Mouse (Mus musculus): ENCODE measurements around the gene Ccdc73. TPM values are rescaled to one million over a fixed set of nuclear protein-coding genes. Genes with fewer than 3 reads are reported as not detected.
"Not testable (repeated sequence)": the region's sequence is repeated elsewhere in the genome, so short reads cannot be mapped to it uniquely, and the experiment has no call there.

The Ccdc73 gene
- polyA plus RNA-seq (2015; fragmentation: Nextera tagmentation; extraction: Ambion mirVana), result 9.3 and 10.0 TPM in 2 replicates

DNA sequence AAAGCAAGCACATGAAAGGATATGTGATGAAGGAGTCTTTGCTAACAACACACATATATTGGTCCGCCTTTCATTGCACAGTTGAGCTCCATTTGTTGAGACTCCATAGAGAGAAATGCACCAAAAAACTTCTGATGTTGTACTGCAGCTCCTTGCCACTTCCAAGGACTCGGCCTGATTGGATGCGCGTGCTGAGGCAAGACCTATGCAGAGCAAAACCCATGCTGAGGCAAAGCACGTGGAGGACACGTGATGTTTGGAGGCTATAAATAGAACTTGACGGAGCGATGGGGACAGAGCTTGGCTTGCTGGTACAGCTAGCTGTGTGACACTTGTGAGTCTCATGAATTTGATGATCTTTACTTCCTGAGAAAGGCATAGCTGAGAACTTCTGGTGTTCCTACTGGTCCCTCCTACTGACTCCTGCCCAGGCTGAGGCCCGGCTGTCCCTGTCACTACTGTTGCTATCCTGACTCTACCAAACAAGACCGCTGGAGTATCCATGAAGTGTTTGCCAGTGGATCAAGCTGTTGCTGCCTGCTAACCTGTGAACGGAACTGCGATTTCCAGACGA lies at the start of gene Ccdc73:
Gene Ccdc73 (plus strand): TSS at position 524 of the 574 bp plus-strand sequence.
- Histone ChIP-seq H3K36me3 (ENCODE audit: poor library complexity, severe bottlenecking) (no peaks in the 10 kb centered on the region), H3K9me3 (replicated peaks) (no peaks in the 10 kb centered on the region), H3K4me2 (no peak within 1 kb of the TSS), H3K27ac (no peak within 1 kb of the TSS), H3K9ac (no peak within 1 kb of the TSS), H3K4me3 (no peak within 1 kb of the TSS), H3K4me1 (no peaks in the 10 kb centered on the region), H3K27me3 (no peaks in the 10 kb centered on the region)
- WGBS, result 96% methylated on average over 13 of the region's 13 CpGs
- no peak for ATAC-seq

DNA sequence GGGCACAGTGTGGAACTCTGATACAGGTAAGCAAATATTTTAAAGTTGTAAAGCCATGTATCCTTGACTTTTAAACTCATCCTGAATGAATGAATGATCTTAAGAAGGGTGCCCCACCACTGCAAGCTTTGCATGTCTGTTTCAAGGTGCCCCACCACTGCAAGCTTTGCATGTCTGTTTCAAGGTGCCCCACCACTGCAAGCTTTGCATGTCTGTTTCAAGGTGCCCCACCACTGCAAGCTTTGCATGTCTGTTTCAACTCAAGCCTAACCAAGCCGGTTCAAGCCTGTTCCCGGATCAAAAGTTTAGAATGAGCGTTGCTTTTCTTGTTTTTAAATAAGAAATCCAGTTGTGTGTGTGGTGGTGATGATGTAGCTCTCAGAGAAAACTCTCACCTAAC lies 48.8 kb upstream of the Ccdc73 start:
- not testable (repeated sequence) for H3K9me3 ChIP-seq (replicated peaks); H3K4me2 ChIP-seq; H3K9ac ChIP-seq; ATAC-seq; H3K27me3 ChIP-seq; H3K4me3 ChIP-seq; H3K36me3 ChIP-seq (ENCODE audit: poor library complexity, severe bottlenecking); H3K27ac ChIP-seq
- WGBS, result 87% methylated on average over 3 of the region's 3 CpGs
- peaks cover 20% of the 10 kb centered on the region for H3K4me1 ChIP-seq

DNA sequence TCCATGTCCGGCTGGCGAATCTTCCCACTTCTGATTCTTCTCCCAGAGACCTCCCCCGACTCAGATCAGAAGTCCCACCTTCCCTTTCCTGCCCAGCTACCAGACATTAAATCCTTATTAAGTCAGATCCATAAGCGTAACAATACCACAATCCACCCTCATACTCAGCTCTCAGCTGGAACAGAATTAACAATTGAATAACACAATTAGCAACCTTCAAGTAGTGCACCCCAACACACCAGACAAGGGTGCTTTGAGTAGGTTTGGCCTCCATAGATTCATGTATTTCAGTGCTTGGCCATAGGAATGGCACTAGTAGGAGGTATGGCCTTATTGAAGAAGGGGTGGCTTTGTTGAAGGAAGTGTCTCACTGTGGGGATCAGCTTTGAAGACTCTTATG lies 41.4 kb upstream of the Ccdc73 start:
- ATAC-seq, result no peak
- Histone ChIP-seq H3K4me1 (no peaks in the 10 kb centered on the region), H3K9ac (no peak overlapping the region), H3K27me3 (no peaks in the 10 kb centered on the region), H3K36me3 (ENCODE audit: poor library complexity, severe bottlenecking) (no peaks in the 10 kb centered on the region), H3K4me2 (no peak overlapping the region), H3K27ac (no peak overlapping the region), H3K9me3 (replicated peaks) (no peaks in the 10 kb centered on the region), H3K4me3 (no peak overlapping the region)
- WGBS, result 80% methylated on average over 4 of the region's 4 CpGs

DNA sequence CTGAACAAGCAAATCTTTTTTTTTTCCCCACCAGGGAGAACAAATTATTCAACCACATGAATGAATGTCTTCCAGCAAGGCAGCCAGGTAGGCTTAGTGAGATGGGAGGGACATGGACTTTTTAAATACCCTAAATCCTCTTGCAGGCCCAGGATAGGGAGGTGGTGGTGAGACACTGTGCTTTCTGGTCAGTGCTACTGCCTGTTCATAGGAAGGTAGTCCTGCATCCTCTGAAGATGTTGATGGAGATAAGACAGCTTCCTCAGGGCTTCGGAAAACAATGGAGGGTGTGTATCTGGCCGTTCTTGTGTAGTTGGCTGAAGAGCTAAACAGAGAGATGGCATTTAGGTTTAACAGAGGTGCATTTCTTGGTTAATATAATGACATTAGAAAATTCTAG lies 35.1 kb upstream of the Ccdc73 start:
- H3K4me2 ChIP-seq, result no peak overlapping the region
- H3K27ac ChIP-seq, result no peak overlapping the region
- no peak overlapping the region for H3K9ac ChIP-seq
- ATAC-seq, result no peak
- H3K9me3 ChIP-seq (replicated peaks), result no peaks in the 10 kb centered on the region
- H3K36me3 ChIP-seq (ENCODE audit: poor library complexity, severe bottlenecking), result no peaks in the 10 kb centered on the region
- no peaks in the 10 kb centered on the region for H3K27me3 ChIP-seq
- WGBS, result 85% methylated on average over 2 of the region's 2 CpGs
- no peak overlapping the region for H3K4me3 ChIP-seq
- H3K4me1 ChIP-seq, result no peaks in the 10 kb centered on the region

DNA sequence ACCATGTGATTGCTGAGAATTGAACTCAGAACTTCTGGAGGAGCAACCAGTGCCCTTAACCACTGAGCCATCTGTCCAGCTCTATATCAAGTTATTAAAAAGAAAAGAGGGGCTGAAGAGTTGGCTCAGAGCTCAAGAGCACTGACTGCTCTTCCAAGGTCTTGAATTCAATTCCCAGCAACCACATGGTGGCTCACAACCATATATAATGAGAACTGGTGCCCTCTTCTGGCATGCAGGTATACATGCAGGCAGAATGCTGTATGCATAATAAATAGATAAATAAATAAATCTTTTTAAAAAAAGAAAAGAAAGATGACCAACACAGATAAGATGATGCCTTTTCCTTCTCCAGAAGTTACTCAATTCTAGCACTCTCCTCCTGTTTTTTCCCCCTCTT lies 26.6 kb upstream of the Ccdc73 start:
- ATAC-seq, result no peak
- no peak overlapping the region for H3K27ac ChIP-seq

DNA sequence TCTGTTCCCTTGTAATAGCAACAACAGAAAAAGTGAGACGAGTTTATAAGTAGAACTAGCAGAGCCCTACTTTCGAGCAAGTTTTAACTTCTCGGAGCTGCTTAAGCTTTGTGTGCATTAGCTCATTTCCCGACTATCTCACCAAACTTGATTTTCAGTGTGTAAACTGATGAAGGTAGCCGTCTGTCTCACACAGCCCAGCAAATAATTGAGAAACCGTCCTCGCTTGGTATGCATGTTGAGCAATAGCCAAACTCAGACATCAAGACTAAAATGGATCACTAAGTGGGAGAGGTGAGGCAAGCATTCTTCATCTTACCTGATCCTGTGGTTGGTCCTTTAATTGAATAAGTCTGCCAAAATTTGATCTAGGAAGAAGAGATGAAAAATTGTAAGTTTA lies 25.9 kb upstream of the Ccdc73 start:
- 87% methylated on average over 7 of the region's 7 CpGs for WGBS

More for the DNA sequence above, 26.6 kb upstream of the Ccdc73 start:
- Histone ChIP-seq H3K36me3 (ENCODE audit: poor library complexity, severe bottlenecking) (no peaks in the 10 kb centered on the region), H3K9ac (no peak overlapping the region), H3K4me1 (no peaks in the 10 kb centered on the region), H3K4me2 (no peak overlapping the region), H3K4me3 (no peak overlapping the region), H3K27me3 (no peaks in the 10 kb centered on the region), H3K9me3 (replicated peaks) (no peaks in the 10 kb centered on the region)

DNA sequence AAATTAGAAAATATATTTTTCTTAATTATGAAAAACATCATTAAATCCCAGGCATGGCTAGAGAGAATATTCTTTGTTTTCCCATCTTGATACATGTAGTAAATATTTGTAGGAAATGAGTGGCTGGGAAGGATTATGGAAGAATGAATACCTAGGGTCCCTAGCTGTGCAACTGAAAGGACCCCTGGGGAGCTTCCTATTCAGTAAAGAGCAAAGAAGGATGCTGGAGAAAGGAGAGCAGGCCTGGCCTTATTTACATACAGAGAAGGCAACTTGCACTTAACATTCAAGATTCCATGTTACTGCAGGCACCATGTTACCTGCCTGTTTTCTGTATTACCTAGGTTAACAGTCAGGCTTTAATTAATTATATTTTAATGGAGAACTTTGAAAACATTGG lies 25.0 kb upstream of the Ccdc73 start:
- H3K36me3 ChIP-seq (ENCODE audit: poor library complexity, severe bottlenecking), result no peaks in the 10 kb centered on the region
- H3K4me3 ChIP-seq, result no peak overlapping the region
- H3K27ac ChIP-seq, result no peak overlapping the region
- no peaks in the 10 kb centered on the region for H3K4me1 ChIP-seq
- H3K9ac ChIP-seq, result no peak overlapping the region
- ATAC-seq, result no peak
- no peaks in the 10 kb centered on the region for H3K27me3 ChIP-seq
- no peaks in the 10 kb centered on the region for H3K9me3 ChIP-seq (replicated peaks)
- no peak overlapping the region for H3K4me2 ChIP-seq

More for the DNA sequence above, 25.9 kb upstream of the Ccdc73 start:
- Histone ChIP-seq H3K9me3 (replicated peaks) (no peaks in the 10 kb centered on the region), H3K4me1 (no peaks in the 10 kb centered on the region), H3K4me2 (no peak overlapping the region), H3K9ac (no peak overlapping the region), H3K27ac (no peak overlapping the region), H3K27me3 (no peaks in the 10 kb centered on the region), H3K4me3 (no peak overlapping the region), H3K36me3 (ENCODE audit: poor library complexity, severe bottlenecking) (no peaks in the 10 kb centered on the region)
- no peak for ATAC-seq

DNA sequence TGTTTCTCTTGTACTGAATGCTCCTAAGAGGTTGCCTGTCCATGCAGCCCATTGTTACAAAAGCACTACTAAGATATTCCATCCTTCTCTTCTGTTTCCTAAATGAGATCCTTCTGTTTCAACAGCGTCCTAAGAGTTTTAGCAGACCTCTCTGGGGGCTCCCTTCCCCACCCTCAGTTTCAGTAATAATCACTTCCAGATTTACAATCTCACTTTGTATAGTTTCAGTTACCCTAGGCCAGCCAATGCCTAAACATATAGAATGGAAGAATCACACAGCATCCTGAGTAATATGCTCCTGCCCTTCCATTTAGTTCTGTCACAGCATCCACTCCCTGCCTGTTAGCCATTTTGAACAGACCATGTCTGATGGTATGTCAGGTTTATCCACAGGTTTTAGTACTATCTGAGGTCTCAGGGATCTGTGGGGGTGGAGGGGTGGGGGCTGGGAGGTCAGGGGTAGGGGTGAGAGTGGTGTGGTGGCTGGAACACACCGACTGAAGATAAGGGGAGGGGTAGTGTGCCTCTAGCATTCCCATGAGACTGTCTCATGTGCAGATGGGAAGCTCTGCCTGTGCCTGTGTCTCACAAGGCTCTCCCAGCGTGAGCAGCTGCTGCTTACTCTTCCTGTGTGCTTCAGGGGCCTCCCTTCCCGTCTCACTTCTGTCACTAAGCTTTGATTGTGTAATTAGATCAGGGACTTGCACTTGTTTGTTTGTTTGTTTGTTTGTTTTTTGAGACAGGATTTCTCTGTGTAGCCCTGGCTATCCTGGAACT lies 20.8 kb upstream of the Ccdc73 start:
- Histone ChIP-seq H3K4me2 (no peak overlapping the region), H3K4me3 (no peak overlapping the region), H3K4me1 (peaks cover 9% of the 10 kb centered on the region), H3K9ac (no peak overlapping the region), H3K9me3 (replicated peaks) (no peaks in the 10 kb centered on the region), H3K36me3 (ENCODE audit: poor library complexity, severe bottlenecking) (no peaks in the 10 kb centered on the region), H3K27me3 (peaks cover 35% of the 10 kb centered on the region), H3K27ac (no peak overlapping the region)
- no peak; the same call in 1 of the 2 replicates for ATAC-seq
- 52% methylated on average over 4 of the region's 4 CpGs for WGBS

DNA sequence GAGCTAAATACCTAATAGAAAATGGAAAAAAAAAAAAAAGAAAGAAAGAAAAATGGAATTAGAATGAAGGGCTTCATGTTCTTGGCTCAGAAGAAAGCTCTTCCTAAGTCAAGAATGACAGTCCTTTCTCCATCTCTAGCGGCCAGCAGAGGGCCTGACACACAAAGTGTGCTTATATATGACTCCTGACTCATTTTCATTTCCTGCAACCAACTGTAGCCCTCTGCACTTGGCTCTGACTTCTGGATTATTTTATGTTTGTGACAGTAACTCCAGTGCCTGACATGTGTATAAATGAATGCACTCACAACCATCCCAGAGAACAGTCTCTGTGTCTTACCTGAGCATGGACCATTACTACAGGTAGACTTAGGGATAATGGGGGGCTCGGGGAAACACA lies 20.0 kb upstream of the Ccdc73 start:
- WGBS, result 50% methylated on average over 2 of the region's 2 CpGs
- no peak for ATAC-seq
- no peaks in the 10 kb centered on the region for H3K36me3 ChIP-seq (ENCODE audit: poor library complexity, severe bottlenecking)
- H3K9ac ChIP-seq, result no peak overlapping the region
- H3K4me1 ChIP-seq, result peaks cover 9% of the 10 kb centered on the region
- no peak overlapping the region for H3K4me2 ChIP-seq
- peaks cover 35% of the 10 kb centered on the region for H3K27me3 ChIP-seq
- H3K9me3 ChIP-seq (replicated peaks), result no peaks in the 10 kb centered on the region
- H3K27ac ChIP-seq, result no peak overlapping the region
- H3K4me3 ChIP-seq, result no peak overlapping the region

DNA sequence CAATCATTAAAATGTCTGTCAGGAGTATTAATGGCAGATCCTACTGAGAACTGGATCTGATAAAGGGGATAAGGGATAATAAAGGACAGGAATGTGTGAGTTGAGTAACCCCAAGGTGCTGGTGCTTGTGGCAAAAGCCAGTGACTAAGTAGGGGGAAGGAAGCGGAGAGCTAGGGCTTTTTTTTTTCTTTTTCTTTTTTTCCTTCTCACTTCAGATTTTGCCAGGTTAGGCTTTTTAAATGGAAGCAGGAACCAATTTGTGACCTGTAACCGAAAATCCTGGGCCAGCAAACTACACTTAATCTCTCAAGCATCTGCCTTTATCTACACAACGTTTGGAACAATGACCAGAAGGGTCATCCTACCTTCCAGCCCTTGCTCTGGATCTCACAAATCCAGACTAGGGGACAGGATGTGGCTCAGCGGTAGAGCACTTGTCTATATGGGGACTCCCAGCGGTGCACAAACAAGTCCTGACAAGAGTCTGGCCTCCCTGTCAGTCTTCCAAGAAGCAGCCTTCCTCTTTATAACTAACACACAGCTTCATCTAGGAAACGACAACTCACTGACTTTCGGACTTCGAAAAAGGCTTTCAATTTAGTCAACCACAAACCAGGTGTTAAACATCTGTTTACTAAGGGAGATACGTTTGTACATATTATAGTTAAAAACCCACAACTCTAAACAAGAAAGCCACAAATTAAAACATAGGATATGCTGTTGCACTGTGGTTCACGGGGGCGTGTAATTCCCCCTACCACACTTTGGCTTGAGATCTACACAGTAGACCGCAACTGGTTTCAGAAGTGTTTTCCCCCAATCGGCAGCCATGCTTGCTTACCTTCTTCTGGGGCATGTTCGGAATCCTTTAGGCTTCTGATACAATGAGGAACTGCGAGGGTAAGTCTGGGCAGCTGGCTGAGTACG lies 19.1 kb upstream of the Ccdc73 start:
- Histone ChIP-seq H3K9me3 (replicated peaks) (no peaks in the 10 kb centered on the region), H3K27me3 (peaks cover 35% of the 10 kb centered on the region), H3K27ac (no peak overlapping the region), H3K9ac (no peak overlapping the region), H3K4me3 (peak overlapping the region; percentile 56), H3K36me3 (ENCODE audit: poor library complexity, severe bottlenecking) (no peaks in the 10 kb centered on the region), H3K4me2 (peak overlapping the region; percentile 98), H3K4me1 (peaks cover 9% of the 10 kb centered on the region)
- ATAC-seq, result no peak
- WGBS, result 31% methylated on average over 16 of the region's 16 CpGs

DNA sequence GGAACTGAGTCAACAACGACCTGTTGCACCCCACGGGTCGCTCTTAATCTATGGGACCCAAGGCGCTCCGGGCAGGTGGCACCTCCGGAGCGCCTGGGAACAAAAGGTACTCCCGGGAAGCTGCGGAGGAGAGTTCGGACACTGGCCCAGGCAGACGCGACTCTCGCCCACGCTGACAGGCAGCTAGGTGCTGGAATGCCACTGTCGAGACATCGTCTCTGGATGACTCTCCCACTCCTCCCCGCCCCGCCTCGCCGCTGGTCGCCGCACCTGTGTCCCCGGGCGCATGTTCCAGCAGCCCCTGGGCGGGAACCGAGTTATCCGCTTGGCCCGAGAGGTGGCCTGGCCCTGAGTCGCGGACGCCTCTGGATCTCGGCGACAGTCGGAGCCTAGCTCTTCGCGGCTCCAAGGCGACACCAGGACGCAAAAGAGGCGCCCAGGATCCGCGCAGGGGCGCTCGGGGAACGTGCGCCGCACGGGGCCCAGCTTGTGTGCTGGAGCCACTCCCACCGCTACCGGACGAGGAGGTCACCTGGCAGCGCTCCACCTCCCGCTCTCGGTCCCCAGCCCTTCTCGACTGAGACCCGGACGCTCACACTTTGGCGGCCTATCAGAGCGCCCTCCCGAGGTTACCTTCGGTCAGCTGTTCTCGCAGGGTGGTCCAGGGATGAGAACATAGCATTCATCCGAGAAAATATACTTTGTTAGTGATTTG lies 18.2 kb upstream of the Ccdc73 start, which contains the start of gene Prrg4:
Gene Prrg4 (minus strand): TSS at position 601 of the 715 bp plus-strand sequence.
- Histone ChIP-seq H3K27ac (no peak within 1 kb of the TSS), H3K4me3 (peak within 1 kb of the TSS; percentile 56), H3K9me3 (replicated peaks) (no peaks in the 10 kb centered on the region), H3K4me1 (peaks cover 9% of the 10 kb centered on the region), H3K9ac (peak within 1 kb of the TSS; percentile 57; the same call in 1 of the 2 replicates), H3K36me3 (ENCODE audit: poor library complexity, severe bottlenecking) (no peaks in the 10 kb centered on the region), H3K27me3 (peaks cover 35% of the 10 kb centered on the region), H3K4me2 (peak within 1 kb of the TSS; percentile 98)
- peak; percentile 70 for ATAC-seq
- WGBS, result under 1% methylated on average over 62 of the region's 62 CpGs

All from forebrain, embryonic 13.5 days (tissue).